Mouse (Mus musculus) CD4-positive, CD25-positive, alpha-beta regulatory T cell, adult 2 months (primary cell): ENCODE measurements around the gene Creg2.
"Not testable (repeated sequence)": the region's sequence is repeated elsewhere in the genome, so short reads cannot be mapped to it uniquely, and the experiment has no call there.

Source experiments
- DNase-seq: peaks from one replicate; pipeline ENCODE4 v3.0.0-alpha.2; 2012; ENCODE audit warnings: low read depth, low spot score

The Creg2 gene

DNA sequence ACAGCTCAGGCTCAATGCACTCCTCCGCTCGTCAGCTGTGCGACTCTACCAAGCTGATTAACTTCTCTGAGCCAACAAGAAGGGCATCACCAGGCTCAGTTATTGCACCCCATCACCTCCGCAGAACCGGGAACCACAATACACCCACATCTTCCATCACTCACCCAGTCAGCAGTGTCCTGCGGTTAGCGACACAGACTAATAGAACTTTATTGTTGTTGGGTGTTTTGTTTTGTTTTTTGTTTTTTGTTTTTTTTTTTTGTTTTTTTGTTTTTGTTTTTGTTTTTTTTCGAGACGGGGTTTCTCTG is at the start of gene Creg2:
Gene Creg2, minus strand, starts transcription at position 234 of the 308 bp plus-strand sequence.
- DNase-seq: peak; percentile 54

DNA sequence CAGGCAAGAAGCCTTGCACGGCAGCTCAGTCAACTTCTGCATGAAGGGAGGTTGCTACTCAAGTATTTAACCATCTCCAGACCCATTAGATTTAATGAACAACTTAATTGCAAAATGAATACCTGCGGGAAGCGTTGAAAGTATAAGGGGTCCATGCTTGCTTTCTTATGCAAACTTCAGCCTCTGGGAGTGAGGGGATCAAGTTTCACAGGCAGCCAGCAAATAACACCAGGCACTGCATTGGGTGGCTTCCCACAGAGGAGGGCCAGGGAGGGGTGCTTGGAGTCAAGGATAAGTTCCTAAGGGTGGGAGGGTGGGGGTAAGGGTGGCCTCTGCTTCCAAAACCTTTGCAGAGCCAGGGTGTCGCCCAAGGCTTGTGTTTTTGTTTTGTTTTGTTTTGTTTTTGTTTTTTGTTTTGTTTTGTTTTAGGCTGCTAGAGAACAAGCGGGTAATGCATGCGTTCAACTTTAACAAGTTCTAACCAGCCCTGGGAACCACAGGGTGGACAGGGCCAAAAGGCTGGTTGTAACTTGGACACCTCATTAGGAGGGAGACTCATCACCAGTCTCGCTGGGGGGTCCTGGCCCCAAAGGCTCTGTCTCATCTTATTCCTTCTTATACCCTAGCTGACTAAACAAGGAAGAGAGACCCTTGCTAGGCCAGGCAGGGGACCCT is 49.5 kb upstream of the Creg2 start:
- no peak for DNase-seq

DNA sequence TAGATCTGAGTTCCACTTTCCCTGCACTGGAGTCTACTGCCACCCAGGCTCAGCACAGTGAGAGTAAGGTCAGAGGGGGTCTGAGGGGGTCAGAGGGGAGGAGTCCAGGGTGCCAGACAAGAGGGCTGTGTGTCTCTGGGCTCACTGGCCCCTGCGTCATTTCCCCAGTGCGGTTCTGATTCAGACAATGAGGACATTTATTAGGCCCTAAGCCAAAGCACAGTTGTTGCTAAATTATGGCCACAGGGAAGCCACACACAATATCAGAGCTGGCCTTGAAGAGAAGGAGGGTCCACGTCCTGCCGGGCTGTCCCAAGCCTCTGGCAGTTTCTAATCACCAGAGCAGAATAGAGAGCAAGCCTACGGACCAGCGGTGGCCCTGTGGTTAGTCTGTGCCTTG is 47.2 kb upstream of the Creg2 start:
- no peak for DNase-seq

DNA sequence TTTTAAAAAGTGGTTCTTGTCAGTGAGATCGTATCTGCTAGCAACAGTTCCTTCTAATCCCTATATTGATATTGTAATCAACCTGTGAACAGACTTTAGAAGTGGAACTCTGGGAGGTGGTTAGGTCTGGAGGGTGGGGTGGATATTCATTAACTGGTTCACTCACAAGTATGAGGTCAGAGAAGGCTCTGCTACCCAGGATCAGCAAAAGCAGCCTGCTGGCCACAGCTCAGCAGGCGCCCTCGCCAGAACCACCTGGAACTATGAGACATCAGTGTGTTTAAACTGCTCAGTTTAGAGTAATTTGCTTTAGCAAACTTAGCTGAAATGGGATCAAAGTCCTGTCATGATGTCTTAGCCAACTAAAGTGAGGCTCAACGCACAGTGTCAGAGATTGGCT is 43.9 kb upstream of the Creg2 start:
- DNase-seq: no peak

DNA sequence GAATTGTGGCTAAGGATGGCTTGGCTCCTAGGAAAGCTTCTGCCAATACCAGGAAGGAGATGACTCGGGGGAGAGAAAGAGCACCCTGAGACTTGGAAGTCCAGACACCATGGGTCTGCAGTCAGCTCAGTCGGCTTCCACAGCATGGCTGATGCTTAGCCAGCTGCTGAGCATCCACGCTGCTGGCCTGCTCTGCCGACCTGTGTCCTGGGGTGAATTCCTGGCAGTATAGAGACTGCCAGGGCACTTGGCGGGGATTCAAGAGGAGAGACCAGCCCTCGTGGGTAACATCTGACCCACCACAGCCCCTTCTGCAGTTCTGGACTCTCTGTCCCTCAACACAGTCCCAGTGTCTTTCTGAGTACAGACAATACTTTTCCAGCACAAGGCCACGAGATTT is 43.5 kb upstream of the Creg2 start:
- DNase-seq: no peak

DNA sequence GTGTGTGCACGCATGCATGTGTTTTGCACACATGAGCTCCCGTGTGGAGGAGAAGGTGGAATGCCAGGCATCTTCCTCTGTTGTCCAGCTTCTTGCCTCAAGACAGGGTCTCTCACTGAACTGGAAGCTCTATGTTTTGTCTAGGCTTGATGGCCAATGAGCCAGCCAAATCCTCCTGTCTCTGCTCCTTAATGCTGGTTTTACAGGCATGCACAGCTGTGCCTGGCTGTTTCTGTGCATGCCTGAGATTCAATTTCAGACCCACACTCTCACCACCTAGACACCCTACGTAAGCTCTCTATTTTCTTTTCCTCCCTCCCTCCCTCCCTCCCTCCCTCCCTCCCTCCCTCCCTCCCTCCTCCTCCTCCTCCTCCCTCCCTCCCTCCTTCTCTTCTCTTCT is 40.7 kb upstream of the Creg2 start:
- no peak for DNase-seq

DNA sequence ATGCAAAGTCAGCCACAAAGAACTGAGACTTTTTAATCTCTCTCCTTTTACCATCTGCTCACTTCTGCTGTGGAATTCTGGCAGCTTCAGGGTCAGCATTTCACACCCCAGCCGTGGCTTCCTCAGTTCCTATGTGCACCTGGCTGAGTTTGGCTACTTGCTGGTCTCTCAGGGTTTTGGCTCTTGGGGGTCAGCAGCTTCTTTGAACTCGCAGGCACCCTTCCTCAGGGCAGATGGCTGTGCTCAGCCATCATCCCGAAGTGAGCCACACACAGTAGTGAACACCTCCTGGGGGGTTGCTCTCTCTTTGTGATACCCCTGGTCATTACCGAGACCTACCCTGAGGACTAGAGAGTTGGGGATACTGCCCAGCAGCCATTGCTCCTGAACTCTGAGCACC is 39.8 kb upstream of the Creg2 start:
- DNase-seq: no peak

DNA sequence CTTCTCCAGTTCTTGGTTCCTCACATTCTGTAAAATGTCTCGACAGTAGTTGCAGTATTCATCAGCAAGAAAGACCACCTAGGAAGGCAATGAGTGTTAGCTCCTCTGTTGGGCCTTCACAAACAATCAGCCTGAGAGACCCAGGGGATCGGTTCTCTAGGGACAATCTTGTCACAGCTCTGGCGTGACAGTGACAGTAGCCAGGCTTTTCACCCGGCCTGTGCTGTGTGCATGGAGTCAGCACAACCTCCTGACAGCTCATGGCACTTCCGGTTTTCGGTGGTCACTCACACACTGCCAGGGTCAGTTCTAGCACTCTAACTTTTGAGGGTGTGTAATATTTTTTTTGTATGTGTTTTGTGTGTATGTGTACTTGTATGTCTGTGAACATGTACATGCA is 37.3 kb upstream of the Creg2 start:
- DNase-seq: no peak

DNA sequence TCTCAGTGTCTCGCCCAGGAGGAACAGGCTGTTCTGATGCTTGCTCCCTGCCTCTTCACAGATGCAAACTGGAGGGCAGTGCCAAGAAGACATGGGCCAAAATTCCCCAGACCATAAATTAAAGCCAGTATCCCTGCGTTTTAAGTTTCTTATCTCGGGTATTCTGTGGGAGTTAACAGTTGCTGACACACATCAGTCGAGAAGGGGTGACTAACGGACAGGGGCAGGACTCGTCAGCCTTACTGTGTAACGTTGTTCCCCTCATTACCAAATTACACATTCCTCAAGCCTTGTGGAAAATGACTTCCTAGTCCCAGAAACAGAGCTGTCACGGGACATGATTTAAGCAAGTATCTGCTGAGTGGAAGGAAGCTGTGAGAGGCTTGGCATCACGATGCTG is 36.0 kb upstream of the Creg2 start:
- no peak for DNase-seq

DNA sequence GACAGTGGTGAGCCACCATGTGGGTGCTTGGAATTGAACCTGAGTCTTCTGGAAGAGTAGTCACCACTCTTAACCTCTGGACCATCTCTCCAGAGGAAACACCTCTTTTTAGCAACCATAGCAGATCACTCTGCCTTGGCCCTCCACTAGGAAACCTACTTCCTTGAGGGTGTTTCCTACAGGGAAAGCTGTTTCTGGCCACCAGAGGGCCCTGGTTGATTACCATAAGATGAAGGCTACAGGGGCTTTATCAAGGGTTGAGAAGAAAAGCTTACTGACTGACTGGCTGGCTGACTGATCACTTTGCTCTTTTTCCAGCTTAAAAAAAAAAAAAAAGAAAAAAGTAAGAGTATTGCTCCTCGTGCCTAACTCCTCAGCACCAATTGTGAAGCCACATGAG is 34.6 kb upstream of the Creg2 start:
- peak; percentile 80 for DNase-seq

DNA sequence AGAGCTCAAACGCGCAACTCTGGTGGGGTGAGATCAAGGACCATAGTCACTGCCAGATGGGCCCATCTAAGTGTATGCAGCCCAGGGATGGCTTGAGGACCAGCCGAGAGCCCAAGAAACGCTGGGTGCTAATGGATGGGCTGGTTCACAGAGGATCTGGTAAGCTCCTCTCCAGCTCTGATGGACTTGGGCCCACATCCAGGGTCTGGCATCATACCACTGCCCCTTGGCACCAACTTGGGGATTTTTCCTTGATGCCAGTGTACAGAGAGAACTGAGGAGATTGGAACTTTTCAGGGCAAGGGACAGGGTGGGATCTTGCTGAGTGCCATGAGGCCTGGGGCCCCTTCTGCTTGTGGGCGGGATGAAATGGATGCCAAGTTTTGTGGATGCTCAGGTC is 30.4 kb upstream of the Creg2 start:
- no peak for DNase-seq

DNA sequence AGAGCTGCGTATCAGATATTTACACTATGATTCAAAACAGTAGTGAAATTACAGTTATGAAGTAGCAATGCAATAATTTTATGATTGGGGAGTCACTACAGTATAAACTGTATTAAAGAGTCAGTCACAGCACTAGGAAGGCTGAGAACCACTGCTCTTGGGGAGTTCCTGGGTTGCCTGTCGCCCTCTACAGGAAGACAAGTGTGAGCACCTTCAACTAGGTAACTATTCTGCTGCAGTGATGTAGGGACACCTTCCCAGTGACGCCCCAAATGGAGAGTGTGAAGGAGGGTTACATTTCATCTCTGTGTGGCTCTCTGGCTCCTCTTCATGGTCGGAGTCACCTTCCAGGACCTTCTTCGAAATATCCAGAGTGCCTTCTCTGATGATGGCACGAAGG is 29.3 kb upstream of the Creg2 start:
- DNase-seq: peak; percentile 45

DNA sequence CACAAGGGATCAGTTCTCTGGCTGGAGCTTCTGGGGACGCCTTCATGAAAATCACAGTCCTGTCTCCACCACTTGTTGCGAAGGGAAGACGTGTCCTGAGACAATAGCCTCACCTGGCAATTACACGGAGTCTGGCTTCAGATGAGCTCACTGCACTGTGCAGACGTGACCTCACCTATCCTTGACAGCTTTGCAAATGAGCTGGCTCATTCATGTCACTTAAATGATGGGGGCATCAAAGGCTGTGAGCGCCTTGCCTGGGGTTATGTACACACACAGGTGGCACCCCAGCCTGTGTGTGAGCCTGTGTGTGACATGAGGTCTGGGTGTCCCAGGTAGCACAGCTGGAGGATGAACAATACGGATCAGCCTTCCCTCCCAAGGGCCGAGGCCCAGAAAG is 27.6 kb upstream of the Creg2 start:
- DNase-seq: no peak

DNA sequence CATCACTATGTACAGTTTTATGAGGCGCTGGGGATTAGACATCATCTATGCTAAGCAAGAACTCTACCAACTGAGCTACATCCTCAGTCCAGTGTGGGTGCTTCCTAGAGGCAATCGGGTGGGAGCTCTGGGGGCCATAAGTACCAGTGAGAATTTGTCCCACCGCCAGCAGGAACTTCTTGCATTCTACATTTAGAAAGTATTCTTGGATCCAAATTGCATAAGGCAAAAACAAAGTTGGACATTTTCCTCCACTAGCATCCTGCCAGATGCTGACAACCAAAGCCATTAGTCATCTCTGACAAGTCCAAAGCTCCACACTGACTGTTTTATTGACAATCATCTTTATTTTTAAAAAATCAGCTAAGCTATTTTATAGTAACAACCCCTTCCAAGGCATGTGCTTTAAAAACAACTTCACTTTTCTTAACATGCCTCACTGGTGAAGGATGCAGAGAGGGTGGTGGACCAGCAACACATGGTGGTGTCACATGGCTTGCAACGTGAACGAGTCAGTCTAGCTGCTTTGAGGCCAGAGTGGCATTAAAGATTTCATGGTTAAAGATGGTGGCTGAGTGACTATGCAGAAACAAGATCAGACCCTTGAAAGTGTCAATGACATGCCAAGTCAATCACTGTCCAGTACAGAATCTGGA is 25.1 kb upstream of the Creg2 start:
- DNase-seq: no peak

DNA sequence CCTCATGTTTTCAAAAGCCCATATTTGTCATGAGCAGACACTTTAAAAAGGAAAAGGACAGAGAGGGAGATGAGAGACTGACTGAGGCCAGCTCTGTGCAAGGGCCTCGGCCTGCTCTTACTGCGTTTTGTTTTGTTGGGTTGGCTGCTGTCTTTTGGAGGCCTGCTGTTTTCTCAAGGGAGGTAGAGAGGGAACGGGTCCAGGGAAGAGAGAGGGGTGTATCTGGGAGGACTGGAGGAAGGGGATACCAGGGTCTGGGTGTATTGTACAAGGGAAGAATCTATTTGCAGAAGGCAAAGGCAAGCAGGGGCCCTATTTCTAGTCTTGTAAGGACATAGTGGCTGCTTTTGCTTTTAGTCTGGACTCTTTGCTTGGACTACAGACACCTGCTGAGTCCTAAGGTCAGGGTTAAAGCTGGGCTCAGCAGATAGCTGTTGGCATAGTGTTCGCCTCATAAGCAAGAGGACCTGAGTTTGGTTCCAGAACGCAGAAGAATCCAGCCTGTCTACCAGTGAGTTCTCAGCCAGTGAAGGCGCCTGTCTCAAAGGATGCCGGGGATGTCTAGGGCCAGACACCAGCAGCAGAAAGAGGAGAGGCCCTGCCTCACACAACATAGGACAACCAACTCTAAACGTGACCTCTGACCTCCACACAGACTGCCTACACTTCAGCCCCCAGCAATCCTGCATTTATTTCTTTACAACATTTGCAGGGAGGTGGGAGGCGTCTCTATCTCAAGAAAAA is 21.3 kb upstream of the Creg2 start:
- DNase-seq: no peak

DNA sequence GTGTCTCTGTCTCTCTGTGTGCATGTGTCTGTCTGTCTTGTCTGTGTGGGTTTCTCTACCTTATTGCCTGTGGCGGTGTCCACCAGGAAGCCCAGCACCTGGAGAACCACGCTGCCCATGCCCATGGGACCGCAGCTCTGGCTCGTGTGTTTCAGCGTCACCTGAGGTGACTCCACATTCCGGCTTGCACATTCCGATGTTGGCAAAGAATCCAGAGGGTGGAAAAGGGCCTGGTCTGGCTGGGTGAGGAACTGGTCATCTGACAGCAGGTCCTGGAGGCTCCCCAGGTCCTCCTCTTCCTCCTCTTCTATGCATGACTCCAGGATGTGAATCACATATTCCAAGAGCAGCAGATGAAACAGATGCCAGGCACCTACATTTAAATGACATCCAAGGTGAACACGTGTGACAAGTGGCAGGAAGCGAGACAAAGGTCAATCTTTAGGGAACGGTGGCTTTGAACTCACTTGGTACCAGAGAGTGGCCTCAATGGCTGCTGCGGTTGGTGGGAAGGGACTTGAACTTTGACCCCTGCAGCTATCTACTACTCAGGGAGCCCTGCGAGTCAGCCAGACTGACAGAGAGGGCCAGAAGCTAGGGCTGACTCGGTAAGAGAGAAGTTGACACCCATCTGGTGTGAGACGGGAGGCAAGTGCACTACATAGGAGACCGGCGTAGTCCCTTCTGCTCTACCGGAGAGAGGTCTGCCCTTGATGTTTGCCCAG is 19.1 kb upstream of the Creg2 start:
- DNase-seq: no peak

DNA sequence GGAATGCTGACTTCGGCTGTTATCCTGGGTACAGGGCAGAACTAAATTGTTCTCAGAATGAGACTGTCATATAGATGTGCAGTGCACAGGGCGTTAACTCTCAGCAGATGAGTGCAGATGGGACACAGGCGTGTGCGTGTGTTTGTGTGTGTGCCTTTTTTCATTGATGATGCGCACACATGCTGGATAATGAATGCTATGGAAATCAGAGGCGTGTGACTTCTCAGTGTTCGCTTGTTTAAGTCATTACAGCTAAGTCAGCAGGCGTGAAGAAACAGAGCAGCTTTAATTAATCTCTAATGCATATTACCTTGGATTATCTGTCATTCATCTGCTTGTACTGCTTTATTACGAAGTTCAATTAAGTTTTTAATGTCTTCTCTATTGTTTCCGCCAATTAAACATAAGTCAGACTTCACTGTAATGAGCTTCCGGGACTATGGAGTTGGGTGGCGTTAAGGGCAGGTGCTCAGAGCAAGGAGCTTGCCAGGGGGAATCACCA is 15.5 kb upstream of the Creg2 start:
- no peak for DNase-seq

DNA sequence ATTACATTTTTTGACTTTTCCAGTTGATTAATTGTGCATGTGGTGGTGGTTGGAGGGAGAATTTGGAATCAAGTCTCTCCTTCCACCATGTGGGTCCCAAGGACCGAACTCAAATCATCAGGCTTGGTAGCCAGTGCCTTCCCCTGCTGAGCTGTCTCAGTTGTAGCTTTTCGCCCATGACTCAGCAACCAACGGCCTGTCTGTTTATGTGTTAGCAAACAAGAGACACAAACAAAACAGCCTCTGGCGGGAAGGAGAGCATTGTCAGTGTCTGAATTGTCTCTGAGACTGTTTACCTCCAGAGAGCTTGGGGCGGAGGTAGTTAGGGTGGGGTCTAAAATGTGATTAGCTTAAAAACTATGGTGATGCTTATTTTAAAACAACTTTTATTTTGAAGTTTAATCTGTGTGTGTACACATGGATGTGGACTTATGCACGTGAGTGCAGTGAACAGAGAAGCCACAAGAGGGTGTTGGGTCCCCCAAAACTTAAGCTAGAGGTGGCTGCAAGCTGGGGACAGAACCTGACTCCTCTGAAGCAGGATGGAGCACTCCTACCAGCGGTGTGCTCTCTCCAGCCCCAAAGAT is 12.9 kb upstream of the Creg2 start:
- DNase-seq: no peak

DNA sequence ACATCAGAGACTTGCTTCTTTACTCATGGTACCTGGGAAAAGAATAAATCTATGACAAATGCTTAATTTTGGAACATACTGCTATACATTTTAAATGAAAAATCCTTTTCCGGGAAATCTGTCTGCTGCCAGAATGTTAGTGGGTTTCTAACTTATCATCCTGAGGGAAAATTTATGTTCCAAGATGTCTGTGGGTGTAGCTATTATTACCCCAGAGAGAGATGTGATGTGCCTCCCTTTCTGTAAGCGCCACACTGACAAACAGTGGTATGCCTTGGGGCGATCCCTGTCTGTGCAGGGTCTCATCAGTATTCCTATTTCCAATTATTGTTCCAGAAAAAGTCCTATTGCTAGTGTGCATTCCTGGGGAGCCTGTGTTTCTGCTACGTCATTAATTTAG is 11.8 kb upstream of the Creg2 start:
- no peak for DNase-seq

DNA sequence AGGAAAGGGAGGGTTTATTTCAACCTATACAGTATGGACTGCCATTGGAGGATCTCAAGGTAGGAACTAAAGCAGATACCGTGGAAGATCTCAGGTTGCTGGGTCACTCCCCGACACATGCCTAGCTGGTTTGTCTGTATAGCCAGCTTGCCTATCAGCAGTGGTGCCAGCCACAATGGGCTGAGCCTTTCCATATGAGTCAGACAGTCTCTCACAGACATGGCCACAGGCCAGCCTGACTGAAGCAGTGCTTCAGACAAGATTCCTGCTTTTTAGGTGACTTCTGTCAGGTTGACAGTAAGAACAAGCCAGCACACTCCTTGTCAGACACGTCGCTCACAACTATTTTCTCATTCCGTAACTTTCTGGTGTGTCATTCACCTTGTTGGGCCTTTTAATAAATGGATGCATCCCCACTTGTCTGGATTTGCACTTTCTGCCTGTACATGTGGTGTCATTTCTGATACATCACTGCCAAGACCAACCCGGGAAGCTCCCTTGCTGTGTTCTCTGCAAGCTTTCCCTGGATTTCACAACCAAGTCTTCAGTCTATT is 5.8 kb upstream of the Creg2 start:
- no peak for DNase-seq

DNA sequence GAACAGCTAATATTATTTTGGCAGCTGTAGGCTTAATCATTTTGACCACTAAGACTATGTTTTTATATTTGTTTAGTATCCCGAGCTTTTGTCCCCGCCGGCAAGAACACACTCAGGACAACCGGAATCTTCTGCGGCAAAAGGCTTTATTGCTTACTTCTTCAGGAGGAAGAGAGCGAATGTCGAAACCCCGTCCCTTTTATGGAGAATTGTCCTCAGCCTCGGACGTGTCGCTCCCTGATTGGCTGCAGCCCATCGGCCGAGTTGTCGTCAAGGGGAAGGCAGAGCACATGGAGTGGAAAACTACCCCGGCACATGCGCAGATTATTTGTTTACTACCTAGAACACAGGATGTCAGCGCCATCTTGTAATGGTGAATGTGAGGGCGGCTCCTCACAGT is 3.6 kb upstream of the Creg2 start:
- not testable (repeated sequence) for DNase-seq

DNA sequence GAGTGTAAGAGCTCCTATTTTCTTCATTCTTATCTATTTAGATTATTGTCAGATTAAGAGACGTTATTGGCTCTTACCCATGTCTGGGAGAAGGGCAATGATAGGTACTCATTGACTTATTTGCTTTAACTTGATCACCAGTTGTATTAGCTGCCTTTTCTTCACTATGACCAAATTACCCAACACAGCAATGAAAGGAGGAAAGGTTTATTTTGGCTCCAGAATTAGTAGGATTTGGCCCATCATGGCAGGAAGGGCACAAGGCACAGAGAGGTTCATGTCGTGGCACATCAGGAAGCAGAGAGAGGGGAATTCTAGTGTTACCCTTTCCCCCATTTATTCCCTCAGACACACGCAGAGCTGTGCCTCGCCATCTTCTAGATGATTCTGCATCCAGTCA is 1.8 kb upstream of the Creg2 start:
- no peak for DNase-seq
